Mouse (Mus musculus) gastrocnemius, adult 2 months (tissue): ENCODE measurements around the gene Zfp661. TPM values are rescaled to one million over a fixed set of nuclear protein-coding genes. Genes with fewer than 3 reads are reported as not detected.

Experiments
- DNase-seq: peaks from one replicate; pipeline ENCODE4 v3.0.0; 2022
- H3K27ac ChIP-seq: fragments of 200-600 bp; 2 replicates; pipeline ENCODE4 v1.8.1; 2022; ENCODE audit warnings: mild to moderate bottlenecking
- H3K4me3 ChIP-seq: fragments of 200-600 bp; 2 replicates; pipeline ENCODE4 v1.8.1; 2022; ENCODE audit warnings: mild to moderate bottlenecking, moderate library complexity
- CTCF ChIP-seq: fragments of 200-600 bp; IDR thresholded peaks from 2 replicates; pipeline ENCODE4 v1.8.1; 2022; ENCODE audit warnings: antibody characterized with exemption, mild to moderate bottlenecking, moderate library complexity
- intact Hi-C: fragments of 180-260 bp; cut with DNase I; formaldehyde crosslinking; loops from one replicate; pipeline ENCODE4 v1.15.1; 2025
- total RNA-seq, 2 experiments: library from RNA; stranded (reverse); gene quantifications; 2 replicates each; pipeline ENCODE4 v1.2.3; 2021

Zfp661 gene
- total RNA-seq, 2 experiments from 2014 or later, result 2.4 to 2.6 TPM

GRCm38 (mm10) chr2:127541697-127542096, 45.2 kb downstream of the Zfp661 start:
- no peak overlapping the region for H3K27ac ChIP-seq
- H3K4me3 ChIP-seq, result no peak overlapping the region
- no peak for TF ChIP-seq CTCF
- no peak for DNase-seq
- intact Hi-C loops, result no loop called here

DNA sequence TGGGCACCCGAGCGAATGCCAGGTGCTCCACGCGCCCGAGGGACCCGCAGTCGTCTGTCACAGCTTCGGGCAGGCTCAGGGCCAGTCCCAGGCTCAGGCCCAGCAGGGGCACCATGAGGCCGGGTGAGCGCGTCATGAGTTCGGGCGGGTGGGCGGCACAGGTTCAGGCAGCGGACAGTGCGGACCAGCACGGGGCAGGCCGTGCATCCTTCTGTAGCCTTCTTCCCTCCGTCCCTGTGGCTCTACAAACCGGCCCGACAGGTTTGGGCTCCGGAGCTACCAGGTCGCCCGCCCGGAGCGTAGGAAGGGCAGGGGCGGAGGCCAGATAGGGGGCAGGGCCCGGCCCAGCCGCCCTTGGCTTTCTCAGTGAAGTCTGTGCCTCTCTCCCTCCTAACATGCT, 45.7 kb downstream of the Zfp661 start, which contains the start of gene Prom2:
Gene Prom2, minus strand, starts transcription at position 283 of the 400 bp plus-strand sequence.
- Histone ChIP-seq H3K27ac (no peak within 1 kb of the TSS), H3K4me3 (no peak within 1 kb of the TSS)
- DNase-seq, result no peak
- TF ChIP-seq CTCF, result no peak
- intact Hi-C loops, result no loop called here

- H3K27ac ChIP-seq, result no peak overlapping the region
- intact Hi-C loops, result no loop called here
- H3K4me3 ChIP-seq, result no peak overlapping the region
- TF ChIP-seq CTCF, result peak; percentile 35; the same call in 1 of the 2 replicates
- DNase-seq, result no peak
These were observed 47.4 kb downstream of the Zfp661 start for GRCm38 (mm10) chr2:127539494-127539893.

- no peak for TF ChIP-seq CTCF
- Histone ChIP-seq H3K27ac (no peak overlapping the region), H3K4me3 (no peak overlapping the region)
- intact Hi-C loops, result no loop called here
- no peak for DNase-seq
These were observed 49.3 kb downstream of the Zfp661 start for GRCm38 (mm10) chr2:127537548-127537947.

DNA sequence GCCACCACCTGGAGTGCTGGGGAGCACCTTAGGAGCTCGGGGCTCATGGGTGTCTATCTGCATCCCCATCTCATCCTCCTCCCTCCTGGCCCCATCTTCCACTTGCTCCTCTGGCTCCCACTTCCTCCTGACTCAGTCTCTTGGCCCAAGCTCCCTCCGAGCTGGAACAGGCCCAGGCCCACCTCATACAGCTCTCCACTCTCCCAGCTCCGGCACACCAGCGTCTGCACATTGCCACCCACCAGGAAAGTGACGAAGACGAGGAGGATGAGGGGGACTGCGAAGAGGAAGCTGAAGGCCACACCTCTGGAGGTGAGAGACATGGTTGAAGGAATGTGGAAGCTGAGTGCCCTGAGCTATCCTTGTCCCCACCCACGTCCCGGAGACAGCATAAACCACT, 51.5 kb downstream of the Zfp661 start:
- H3K27ac ChIP-seq, result no peak overlapping the region
- no peak overlapping the region for H3K4me3 ChIP-seq
- intact Hi-C loops, result no loop called here
- no peak for TF ChIP-seq CTCF
- DNase-seq, result no peak

- no peak for DNase-seq
- no peak overlapping the region for H3K27ac ChIP-seq
- no peak overlapping the region for H3K4me3 ChIP-seq
- intact Hi-C loops, result no loop called here
- TF ChIP-seq CTCF, result no peak
These were observed 54.5 kb downstream of the Zfp661 start for GRCm38 (mm10) chr2:127532379-127532778.

- DNase-seq, result no peak
- H3K4me3 ChIP-seq, result no peak overlapping the region
- TF ChIP-seq CTCF, result no peak
- intact Hi-C loops, result no loop called here
- H3K27ac ChIP-seq, result no peak overlapping the region
These were observed 55.3 kb downstream of the Zfp661 start for GRCm38 (mm10) chr2:127531592-127531991.

- H3K4me3 ChIP-seq, result no peak overlapping the region
- H3K27ac ChIP-seq, result no peak overlapping the region
- no peak for DNase-seq
- no peak for TF ChIP-seq CTCF
- intact Hi-C loops, result no loop called here
These were observed 56.5 kb downstream of the Zfp661 start for GRCm38 (mm10) chr2:127530418-127530817.

- H3K27ac ChIP-seq, result no peak overlapping the region
- no peak for DNase-seq
- intact Hi-C loops, result no loop called here
- no peak for TF ChIP-seq CTCF
- H3K4me3 ChIP-seq, result no peak overlapping the region
These were observed 61.7 kb downstream of the Zfp661 start for GRCm38 (mm10) chr2:127525004-127525775.

Other genes starting within 250 kb of the Zfp661 start
- gene Astl, start 248.5 kb downstream of the Zfp661 start, total RNA-seq, result under 1 TPM in 1 of 2 experiments, not detected in 1; 0.25 TPM
- gene Adra2b, start 223.9 kb downstream of the Zfp661 start, total RNA-seq, result under 1 TPM; 0.39 to 0.69 TPM
- not detected for gene Gpat2, start 161.9 kb downstream of the Zfp661 start, total RNA-seq
- gene Fahd2a, start 142.5 kb downstream of the Zfp661 start, total RNA-seq, result 10 to 100 TPM; 18.8 to 26.9 TPM
- gene Kcnip3, start 65.0 kb downstream of the Zfp661 start, total RNA-seq, result under 1 TPM; 0.28 to 0.31 TPM
- not detected for gene Prom2, start 45.6 kb downstream of the Zfp661 start, total RNA-seq
- 10 to 100 TPM; 74.1 to 96.2 TPM for gene Mrps5, start 128 bp upstream of the Zfp661 start, total RNA-seq
- 1 to 10 TPM; 1.3 TPM for gene Mal, start 69.6 kb upstream of the Zfp661 start, total RNA-seq
- gene Mall, start 142.8 kb upstream of the Zfp661 start, total RNA-seq, result 1 to 10 TPM; 1.6 to 3.8 TPM
- gene Nphp1, start 201.8 kb upstream of the Zfp661 start, total RNA-seq, result 10 to 100 TPM; 21.5 to 23.2 TPM
- gene Mtln, start 205.4 kb upstream of the Zfp661 start, total RNA-seq, result 100 to 1,000 TPM; 120 TPM
- not detected for gene Bub1, start 244.8 kb upstream of the Zfp661 start, total RNA-seq